Mouse (Mus musculus) embryo, embryonic 9.5 days (tissue): Measurements from ENCODE around the gene Rin1.
A peak's percentile ranks its signal among the peaks of the same experiment; 100 is the strongest.

ENCODE experiments used
- DNase-seq: peaks from one replicate; pipeline ENCODE4 v3.0.0-alpha.2; 2017; ENCODE audit errors: extremely low spot score

Rin1 gene

GRCm38 (mm10) chr19:5094243-5094632, 44.0 kb downstream of the Rin1 start:
- DNase-seq: peak; percentile 96

GRCm38 (mm10) chr19:5094746-5095417, 44.6 kb downstream of the Rin1 start:
- no peak for DNase-seq

GRCm38 (mm10) chr19:5095887-5096474, 45.7 kb downstream of the Rin1 start:
- no peak for DNase-seq

- peak; percentile 40 for DNase-seq
Observed at GRCm38 (mm10) chr19:5097521-5098362, 47.5 kb downstream of the Rin1 start.

GRCm38 (mm10) chr19:5098363-5099143, 48.3 kb downstream of the Rin1 start, which contains the start of gene Cnih2:
Cnih2 (minus strand) TSS chr19:5098521.
- peak; percentile 81 for DNase-seq

GRCm38 (mm10) chr19:5106074-5106473, 55.8 kb downstream of the Rin1 start:
- no peak for DNase-seq
